Mouse (Mus musculus): ENCODE measurements around the gene Tat. TPM values are rescaled to one million over a fixed set of nuclear protein-coding genes. Genes with fewer than 3 reads are reported as not detected.

Gene Tat
- total RNA-seq, 1 experiment from 2014 or later = not detected

DNA sequence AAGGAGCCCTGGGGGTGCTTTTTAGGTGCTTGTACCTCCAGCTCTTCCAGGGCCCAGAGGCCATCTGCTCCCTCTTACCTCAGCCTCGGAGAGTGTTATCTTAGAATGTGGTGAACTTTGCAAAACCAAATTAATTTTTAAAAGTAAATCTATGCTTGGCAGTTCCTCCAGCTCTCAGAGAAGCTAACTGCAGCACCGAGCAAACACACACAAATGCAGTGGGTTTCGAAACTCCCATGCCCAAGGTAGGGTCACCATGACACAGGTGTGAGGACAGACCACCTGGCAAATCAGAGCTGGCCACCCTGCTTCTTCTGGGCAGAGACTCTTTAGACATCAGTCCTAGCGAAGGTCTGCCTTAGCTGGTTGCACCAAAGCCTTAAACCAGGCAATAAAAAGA is 17.3 kb upstream of the Tat start:
- no peak for ATAC-seq (replicated peaks; ENCODE audit: insufficient number of reproducible peaks, low FRiP score, low TSS enrichment, poor library complexity, severe bottlenecking)

DNA sequence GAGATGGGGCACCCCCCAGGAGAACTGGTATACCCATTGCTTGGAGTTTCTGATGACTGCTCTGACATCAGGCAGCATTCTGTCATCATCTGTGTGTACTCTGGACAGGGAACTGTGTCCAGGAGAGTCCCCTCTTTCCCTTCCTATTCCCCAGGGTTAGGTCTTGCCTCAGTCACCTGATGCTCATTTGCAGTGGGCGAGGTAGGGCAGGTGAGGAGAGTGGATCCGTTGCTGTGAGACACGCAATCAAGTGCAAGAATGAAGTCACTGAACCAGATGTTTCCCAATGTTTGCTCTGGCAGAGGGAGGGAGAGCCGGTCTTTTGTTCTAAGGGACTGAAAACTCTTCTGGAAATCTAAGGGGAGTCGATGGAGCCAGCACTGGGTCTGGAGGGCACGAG is 10.9 kb upstream of the Tat start:
- no peak for ATAC-seq (replicated peaks; ENCODE audit: insufficient number of reproducible peaks, low FRiP score, low TSS enrichment, poor library complexity, severe bottlenecking)

DNA sequence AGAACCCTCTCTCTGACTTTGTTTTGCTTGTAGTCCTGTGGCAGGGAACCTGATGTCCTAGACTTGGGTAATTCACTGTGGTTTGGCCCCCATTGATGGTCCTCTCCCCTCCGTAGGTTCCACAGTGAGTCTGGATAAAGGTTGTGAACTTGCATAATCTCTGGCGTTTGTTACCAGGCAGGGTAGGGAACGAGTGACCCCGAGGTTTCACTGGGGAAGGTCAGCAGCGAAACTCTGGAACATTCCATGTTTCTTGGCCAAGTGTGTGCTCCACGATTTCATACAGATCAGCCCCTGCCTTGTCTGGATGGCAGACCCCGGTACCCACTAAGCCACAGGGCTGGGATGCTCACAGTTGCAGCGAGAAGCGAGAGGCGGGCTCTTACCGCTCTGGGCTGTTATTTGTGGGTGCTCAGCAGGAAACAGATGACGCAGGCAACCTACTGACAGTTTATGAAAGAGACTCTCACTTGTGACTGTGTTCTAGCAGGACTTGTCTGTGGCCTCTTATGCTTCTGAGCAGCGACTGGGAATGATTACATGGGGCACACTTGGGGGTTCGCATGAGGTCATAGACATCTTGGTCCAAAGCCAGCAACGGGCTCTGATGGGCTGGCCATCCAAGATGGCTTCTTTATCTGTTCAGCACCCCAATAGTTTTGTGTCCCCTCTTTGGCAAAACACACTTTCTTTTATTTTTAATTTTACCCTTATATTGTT is 7.7 kb upstream of the Tat start:
- ATAC-seq (replicated peaks; ENCODE audit: insufficient number of reproducible peaks, low FRiP score, low TSS enrichment, poor library complexity, severe bottlenecking) = no peak

DNA sequence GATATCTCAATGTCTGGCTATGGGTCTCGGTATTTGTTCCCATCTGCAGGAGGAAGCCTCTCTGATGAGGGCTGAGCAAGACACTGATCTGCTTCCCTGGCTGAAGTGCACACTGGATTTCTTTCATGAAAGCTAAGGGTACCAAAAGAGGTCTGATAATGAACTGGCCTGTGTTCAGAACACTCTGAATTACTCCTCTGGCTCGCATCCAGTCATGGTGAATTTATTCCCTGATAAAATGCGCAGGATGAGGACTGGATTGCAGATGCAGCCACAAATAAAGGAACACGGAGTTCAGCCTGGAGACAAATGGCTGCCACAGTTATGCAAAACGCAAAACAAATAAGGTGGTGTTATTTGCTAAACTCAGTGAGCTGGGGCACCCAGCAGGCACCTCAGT is 6.3 kb upstream of the Tat start:
- no peak for ATAC-seq (replicated peaks; ENCODE audit: insufficient number of reproducible peaks, low FRiP score, low TSS enrichment, poor library complexity, severe bottlenecking)

DNA sequence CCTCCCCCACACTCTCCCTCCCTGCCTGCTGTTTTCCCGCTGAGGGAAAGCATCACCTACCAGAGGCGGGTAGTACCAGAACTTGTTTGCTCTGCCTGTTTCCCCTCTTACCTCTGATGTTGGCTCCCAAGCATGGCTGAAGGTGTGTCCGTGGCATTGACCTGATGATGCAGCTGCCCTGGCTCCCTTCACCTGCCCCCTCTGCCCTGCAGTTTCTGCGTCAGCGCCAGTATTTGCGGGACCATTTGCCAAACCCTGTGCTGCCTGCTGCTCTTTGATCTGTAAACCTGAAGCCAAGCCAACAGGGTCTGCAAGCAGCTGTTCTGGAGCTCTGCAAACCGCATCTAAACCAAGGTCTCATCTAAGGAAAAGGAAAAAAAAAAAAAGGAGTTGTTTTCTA is 3.9 kb upstream of the Tat start:
- ATAC-seq (replicated peaks; ENCODE audit: insufficient number of reproducible peaks, low FRiP score, low TSS enrichment, poor library complexity, severe bottlenecking) = no peak

DNA sequence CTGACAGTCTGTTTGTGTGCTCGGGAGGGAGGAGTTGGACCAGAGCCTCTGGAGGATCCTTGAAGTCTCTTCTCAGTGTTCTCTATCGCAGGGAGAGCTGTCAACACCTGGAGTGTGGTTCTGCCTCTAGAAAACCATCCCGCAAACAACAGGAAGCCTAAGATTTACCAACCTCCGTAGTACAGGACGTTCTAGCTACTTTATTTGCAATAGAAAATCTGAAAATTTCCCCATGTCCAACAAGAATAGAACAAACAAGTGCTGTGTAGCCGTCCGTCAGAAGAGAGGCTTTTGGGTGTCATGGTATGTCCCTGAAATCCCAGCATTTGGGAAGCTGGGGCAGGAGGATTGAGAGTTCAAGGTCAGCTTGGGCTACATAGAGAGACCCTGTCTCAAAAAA is 2.5 kb upstream of the Tat start:
- ATAC-seq (replicated peaks; ENCODE audit: insufficient number of reproducible peaks, low FRiP score, low TSS enrichment, poor library complexity, severe bottlenecking) = no peak

DNA sequence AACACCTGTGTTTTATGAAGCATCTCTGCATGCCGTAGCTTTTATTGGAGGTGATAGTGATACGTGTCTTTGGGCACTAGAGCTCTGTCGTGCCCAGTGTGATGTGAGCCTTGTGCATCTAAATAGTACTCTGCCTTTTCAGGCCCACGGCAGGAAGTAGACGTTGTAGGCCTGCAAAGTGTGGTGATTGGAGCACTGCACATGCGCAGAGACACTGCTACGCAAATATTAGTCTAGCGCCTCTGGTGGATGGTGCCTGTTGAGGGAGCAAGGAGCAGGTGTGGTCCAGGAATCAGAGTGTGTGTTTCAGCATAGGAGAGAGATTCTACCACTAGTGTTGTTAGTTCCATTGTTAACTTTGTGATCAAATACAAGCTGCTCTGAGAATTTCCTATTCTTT is 1.1 kb upstream of the Tat start:
- no peak for ATAC-seq (replicated peaks; ENCODE audit: insufficient number of reproducible peaks, low FRiP score, low TSS enrichment, poor library complexity, severe bottlenecking)

DNA sequence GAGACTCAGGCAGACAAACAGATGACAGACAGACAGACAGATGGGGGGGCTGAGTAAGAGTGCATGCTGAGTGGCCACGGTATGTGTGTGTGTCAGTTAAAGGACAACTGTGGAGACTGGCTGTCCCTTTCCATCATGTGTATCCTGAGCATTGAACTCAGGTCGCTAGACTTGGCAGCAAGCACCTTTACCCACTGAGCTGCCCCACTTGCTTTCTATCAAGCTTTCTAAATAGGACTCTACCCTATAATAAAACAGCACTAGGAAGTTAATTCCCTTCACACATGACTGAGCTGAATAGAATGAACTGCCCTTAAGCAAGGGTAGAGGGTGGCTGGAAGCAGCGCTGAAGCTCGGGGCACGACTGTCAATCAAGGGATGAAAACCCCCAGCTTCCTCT is 1.9 kb downstream of the Tat start:
- ATAC-seq (replicated peaks; ENCODE audit: insufficient number of reproducible peaks, low FRiP score, low TSS enrichment, poor library complexity, severe bottlenecking) = no peak

DNA sequence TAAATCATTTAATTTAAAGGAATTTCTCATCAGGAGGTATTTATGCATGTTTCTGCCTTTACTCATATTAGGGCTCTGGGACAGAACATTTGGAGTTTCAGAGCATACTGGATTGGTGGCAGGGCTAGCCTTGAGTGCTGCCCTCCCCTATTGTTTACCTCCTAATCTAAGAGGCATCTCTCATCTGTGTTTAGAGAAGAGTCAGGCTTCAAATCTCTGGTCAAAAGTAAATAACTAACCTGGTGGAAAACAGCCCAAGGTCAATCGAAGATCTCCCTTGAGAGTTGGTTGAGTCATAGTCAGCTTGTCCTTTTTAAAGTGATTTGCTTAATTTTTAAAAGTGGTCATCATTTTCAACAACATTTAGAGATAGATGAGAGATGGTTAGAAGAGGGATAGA is 2.7 kb downstream of the Tat start:
- ATAC-seq (replicated peaks; ENCODE audit: insufficient number of reproducible peaks, low FRiP score, low TSS enrichment, poor library complexity, severe bottlenecking) = no peak

DNA sequence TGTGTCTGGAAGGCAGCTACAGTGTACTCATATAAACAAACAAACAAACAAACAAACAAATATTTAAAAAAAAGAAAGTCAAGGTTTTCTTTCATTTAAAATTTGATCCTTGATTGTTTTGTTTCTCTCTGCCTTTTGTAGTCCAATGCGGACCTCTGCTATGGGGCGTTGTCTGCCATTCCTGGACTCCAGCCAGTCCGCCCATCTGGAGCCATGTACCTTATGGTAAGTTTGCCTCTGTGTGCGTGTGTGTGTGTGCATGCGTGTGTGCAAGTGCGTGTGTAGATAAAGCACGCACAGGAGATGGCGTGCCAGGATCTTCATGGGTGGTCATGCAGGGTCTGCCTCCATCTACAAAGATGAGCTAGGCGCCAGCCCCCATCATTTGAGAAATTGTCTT is 7.1 kb downstream of the Tat start:
- ATAC-seq (replicated peaks; ENCODE audit: insufficient number of reproducible peaks, low FRiP score, low TSS enrichment, poor library complexity, severe bottlenecking) = no peak

DNA sequence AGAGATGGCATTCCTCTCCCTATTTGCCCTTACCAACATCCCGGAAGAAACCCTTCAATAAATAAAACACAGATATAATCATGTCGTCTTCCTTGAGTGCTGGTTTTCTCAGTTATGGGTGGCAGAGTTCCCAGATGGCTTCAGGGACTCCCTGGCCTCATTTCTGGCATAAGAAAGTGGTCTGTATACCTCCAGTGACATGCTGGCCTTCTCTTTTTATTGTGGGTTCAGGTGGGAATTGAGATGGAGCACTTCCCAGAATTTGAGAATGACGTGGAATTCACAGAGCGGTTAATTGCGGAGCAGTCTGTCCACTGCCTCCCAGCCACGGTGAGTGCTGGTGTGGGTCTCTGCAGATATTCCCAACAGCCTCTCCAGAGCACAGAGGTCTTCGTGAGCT is 7.8 kb downstream of the Tat start:
- ATAC-seq (replicated peaks; ENCODE audit: insufficient number of reproducible peaks, low FRiP score, low TSS enrichment, poor library complexity, severe bottlenecking) = no peak

DNA sequence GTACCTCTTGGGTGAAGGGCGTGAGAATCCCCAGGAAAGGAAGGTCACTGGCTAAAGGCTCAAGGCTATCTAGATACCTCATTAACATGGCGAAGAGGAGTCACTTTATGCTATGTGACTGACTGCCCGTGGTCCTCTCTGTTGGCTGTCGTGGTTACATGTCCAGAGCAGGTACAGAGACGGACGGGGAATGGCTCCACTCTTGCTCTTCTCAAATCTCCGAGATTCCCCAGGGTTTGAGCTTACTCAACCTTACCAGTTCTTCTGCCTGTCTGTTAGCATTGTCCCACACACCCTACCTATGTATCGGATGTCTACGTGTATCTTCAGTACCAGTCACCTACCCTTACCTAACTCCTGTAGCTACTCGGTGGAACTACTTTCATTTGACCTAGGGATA is 9.7 kb downstream of the Tat start:
- no peak for ATAC-seq (replicated peaks; ENCODE audit: insufficient number of reproducible peaks, low FRiP score, low TSS enrichment, poor library complexity, severe bottlenecking)

DNA sequence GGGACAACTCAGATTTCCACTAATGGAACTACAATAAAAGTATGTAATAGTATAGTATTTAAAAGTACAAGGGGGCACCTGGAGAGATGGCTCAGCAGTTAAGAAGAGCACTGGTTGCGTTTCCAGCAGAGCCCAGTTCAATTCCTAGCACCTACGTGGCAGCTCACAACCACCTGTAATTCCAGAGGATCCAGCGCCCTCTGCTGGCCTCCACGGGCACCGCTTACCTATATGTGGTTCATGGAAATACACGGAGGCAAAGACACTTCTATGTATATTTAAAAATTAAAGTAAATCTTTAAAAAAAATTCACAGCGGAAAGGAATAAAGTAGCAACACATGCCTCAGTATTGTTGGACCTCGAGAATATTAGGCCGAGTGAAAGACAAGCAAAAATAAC is 12.7 kb downstream of the Tat start:
- no peak for ATAC-seq (replicated peaks; ENCODE audit: insufficient number of reproducible peaks, low FRiP score, low TSS enrichment, poor library complexity, severe bottlenecking)

DNA sequence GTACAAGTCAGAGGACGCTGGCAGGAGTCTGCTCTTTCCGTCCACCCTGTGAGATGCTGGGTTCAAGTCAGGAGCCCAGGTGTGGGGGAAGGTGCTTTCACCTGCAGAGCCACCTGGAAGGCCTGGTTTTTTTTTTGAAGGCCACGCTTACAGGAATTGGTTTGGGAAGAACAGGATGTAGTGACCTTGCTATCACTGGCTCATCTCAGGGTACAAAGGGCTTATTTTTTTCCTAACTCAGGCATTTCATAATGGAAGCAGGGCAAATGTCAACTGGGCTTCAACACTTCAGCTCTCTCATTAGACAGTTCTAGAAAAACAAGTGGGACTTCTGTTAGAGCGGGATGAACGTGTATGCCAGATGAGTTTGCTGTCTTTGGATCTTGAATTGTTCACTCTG is 14.1 kb downstream of the Tat start:
- no peak for ATAC-seq (replicated peaks; ENCODE audit: insufficient number of reproducible peaks, low FRiP score, low TSS enrichment, poor library complexity, severe bottlenecking)

DNA sequence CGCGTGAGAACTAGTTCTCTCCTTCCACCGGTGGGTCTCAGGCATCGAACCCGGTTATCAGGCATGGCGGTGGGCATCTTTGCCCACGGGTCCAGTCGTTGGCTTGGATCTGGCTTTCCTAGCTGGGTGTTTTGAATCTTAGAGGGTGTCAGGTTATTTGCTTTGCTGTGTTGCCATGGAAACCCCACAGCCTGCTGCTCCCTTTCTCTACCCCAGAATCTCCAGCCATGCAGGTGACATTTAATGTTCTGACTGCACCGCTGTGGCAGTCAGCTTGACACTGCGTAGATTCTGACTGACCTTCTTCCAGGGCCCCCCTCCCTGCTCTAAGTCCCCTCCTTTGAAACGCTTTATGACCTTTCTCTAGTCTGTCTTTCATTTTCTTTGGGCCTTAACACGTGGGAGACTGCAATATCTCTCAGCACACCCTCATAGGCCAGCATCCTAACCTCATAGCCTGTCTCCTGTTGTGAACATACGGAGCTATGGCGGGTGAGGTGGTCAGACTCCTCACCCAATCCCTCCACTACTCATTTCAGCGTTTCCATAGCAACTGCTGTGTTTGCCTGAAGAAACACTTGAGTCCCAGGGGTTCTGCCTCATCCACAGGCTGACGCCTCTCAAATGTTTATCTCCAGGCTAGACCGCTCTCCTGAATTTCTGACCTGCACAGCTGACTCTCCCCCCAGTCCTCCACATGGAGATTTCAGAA is 16.2 kb downstream of the Tat start:
- no peak for ATAC-seq (replicated peaks; ENCODE audit: insufficient number of reproducible peaks, low FRiP score, low TSS enrichment, poor library complexity, severe bottlenecking)

DNA sequence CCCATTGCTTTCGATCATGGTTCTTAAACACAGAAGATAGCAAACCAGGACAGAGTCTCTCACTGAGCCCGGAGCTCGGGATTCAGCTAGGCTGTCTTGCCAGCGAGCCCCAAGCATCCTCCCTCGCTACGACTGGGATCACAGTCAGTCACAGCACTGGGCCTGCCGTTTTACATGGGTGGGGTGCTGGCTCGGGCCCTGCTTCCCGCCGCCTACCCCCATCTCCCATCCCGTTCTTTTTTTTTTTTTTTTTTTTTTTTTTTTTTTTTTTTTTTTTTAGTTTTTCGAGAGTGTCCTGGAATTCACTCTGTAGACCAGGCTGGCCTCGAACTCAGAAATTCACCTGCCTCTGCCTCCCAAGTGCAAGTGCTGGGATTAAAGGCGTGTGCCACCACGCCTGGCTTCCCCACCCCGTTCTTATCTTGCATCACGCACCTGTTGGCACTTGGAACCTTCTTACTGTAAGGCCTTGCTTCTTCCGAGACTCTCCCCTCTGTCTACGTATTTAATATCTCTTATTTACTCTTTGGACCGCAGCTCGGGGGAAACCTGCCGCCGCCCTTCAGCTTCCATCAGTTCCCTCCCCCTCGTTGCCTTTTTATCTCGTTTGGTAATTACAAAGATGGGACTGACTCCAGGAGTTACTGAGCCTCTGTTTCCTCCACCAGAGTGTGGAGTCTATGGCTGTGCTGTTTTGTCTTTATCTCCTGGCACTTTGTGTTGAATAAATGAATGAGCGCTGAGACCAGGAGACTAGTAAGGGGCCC is 18.2 kb downstream of the Tat start:
- ATAC-seq (replicated peaks; ENCODE audit: insufficient number of reproducible peaks, low FRiP score, low TSS enrichment, poor library complexity, severe bottlenecking) = no peak

DNA sequence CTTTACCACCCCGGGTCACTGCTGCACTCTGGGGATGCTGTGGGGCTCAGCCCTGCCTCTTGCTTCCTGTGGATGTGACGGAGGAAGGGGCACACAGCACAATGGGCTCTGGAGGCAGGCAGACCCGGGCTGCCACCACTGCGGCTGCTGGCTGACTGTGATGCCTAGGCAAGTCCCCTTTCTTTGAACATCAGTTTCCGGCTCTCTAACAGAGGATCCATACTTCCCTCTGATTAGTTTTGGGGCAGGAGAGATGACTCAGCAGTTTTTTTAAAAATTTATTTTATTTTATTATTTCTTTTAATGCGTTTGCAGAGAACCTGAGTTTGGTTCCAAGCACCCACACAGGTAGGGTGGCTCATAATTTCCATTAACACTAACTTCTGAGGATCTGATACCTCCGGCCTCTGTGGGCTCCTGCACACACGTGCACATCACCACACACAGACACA is 18.8 kb downstream of the Tat start:
- no peak for ATAC-seq (replicated peaks; ENCODE audit: insufficient number of reproducible peaks, low FRiP score, low TSS enrichment, poor library complexity, severe bottlenecking)

DNA sequence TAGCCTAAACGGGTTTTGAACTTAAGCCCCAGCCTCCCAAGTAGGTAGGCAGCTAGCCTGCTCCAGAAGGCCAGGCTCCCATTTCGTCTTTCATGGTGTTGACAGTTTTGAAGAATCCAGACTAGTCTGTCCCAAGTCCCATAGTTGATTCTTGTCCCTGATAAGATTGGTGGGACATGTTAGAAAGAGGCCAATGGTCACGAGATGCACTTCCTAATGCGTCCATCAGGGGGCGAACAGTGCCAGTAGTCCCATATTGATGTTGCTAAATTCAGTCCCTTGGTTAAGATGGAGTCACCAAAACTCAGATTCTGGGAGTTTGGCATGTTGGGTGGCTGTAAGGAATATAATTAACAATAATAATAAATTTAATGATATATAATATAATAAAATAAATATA is 20.6 kb downstream of the Tat start:
- ATAC-seq (replicated peaks; ENCODE audit: insufficient number of reproducible peaks, low FRiP score, low TSS enrichment, poor library complexity, severe bottlenecking) = no peak

DNA sequence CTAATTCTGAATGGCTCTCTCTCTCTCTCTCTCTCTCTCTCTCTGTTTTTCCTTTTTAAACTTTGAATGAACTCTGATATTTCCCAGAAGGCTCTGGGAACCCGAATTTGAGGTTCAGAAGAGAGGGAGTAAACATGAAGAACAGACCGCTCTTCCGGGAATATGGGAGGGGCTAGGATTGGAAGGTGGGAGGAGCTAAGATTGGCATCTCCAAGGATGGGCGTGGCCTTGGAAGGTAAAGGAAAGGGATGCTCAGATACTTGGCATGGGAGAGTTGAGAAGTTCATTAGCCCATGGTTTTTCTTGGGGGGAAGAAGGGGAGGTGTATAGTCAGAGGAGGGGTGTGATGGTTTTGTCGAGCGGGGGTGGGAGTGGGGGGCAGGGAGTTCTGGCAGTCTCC is 31.8 kb downstream of the Tat start:
- ATAC-seq (replicated peaks; ENCODE audit: insufficient number of reproducible peaks, low FRiP score, low TSS enrichment, poor library complexity, severe bottlenecking) = no peak

DNA sequence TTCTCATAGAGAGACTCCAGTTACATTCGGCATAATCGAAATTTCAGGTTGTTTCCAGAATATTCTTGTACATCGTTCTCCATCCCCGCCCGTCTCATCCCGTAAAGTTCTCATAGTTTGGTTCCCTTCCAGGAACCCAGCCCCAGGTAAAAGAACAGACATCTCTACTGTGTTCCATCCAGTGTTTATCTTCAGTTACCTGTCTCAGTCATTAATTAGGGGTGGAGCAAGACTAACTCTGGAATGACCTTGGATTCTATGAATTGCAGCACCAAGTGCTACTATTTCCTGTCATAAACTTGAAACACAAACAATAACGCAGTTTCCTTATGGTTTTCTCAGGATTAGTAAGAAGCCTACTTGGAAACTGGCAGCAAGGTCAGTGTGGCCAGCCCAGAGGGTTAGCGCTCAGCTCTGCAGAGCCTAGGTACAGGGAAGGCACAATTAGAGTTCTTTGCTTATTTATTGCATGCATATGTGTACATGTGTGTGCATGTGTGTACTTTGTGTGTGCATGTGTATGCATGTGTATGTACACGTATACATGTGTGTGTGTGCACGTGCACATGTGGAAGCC is 32.6 kb downstream of the Tat start:
- ATAC-seq (replicated peaks; ENCODE audit: insufficient number of reproducible peaks, low FRiP score, low TSS enrichment, poor library complexity, severe bottlenecking) = no peak
